Mouse (Mus musculus) megakaryocyte, embryonic 14.5 days (primary cell): ENCODE data around the gene 1700012B09Rik. TPM values are rescaled to one million over a fixed set of nuclear protein-coding genes. Genes with fewer than 3 reads are reported as not detected.

ENCODE experiments used
- H3K27me3 ChIP-seq: replicated peaks from 2 replicates; pipeline ENCODE3; 2012; ENCODE audit warnings: inconsistent platforms
- H3K36me3 ChIP-seq: replicated peaks from 2 replicates; pipeline ENCODE3; 2012; ENCODE audit warnings: low read length, inconsistent platforms, mixed read lengths
- H3K4me1 ChIP-seq: 2 replicates; pipeline ENCODE4 v1.6.1; 2012; ENCODE audit warnings: inconsistent platforms
- H3K4me3 ChIP-seq: replicated peaks from 2 replicates; pipeline ENCODE3; 2012; ENCODE audit warnings: moderate library complexity, mild to moderate bottlenecking, inconsistent platforms
- H3K9me3 ChIP-seq: 2 replicates; pipeline ENCODE4 v1.6.1; 2012; ENCODE audit warnings: inconsistent platforms
- FLI1 ChIP-seq: IDR thresholded peaks from 2 replicates; pipeline ENCODE4 v1.6.1; 2012; ENCODE audit warnings: low read length, inconsistent platforms, mixed read lengths
- GATA1 ChIP-seq: IDR thresholded peaks from 3 replicates; pipeline ENCODE4 v1.6.1; 2012; ENCODE audit warnings: mixed read lengths, low read length, inconsistent platforms, borderline replicate concordance
- polyA plus RNA-seq: library from polyadenylated mRNA; stranded (reverse); fragments of >175 nt; gene quantifications from 2 replicates; pipeline ENCODE4 v1.2.3, GENCODE M21; 2012; ENCODE audit warnings: low replicate concordance; ENCODE audit not compliant: insufficient read depth

1700012B09Rik gene
- polyA plus RNA-seq, 1 experiment, result not detected

DNA sequence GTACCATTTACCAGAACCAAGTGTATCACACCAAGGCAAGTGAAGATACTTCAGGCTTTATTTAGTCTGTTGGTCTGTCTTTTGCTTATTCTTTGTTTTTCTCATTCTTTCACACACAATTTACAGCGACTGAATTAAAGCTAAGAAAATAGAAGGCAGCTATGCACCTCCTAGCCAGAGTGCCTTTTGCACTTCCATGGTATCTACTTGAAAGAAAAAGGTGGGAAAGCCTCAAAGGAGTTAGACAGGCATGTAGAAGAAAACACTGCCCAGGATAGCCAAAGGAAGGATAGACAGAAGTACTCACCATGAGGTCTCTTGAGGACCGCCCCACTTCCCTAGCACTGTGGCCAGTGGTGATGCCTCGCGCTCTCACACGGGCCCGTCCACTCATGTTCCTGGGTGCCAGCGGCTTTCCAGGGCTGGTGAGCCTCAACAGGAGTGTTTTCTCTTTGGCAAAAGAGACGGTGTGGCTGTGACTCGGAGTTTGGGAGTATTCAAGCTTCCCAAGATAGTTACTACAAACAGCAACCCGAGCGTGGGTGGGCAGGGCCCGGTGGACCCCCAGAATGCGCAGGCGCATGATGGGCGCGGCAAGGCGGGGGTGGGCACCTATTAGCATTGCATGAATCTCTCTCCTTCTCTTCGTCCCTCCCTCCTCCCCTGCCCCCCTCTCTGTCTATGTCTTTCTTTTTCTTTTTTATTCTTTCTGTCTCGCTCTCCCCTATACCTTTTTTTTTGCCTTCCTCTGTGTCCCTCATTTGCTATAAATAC lies 30.5 kb downstream of the 1700012B09Rik start, which contains the start of gene Piwil4:
Gene Piwil4 (minus strand): TSS at position 583 of the 774 bp plus-strand sequence.
- no peaks in the 10 kb centered on the region; the same call in 1 of the 2 replicates for H3K4me1 ChIP-seq
- H3K4me3 ChIP-seq, result no peak within 1 kb of the TSS
- no peak for TF ChIP-seq FLI1
- TF ChIP-seq GATA1, result no peak
- H3K27me3 ChIP-seq, result peaks cover 18% of the 10 kb centered on the region
- no peaks in the 10 kb centered on the region for H3K36me3 ChIP-seq
- no peaks in the 10 kb centered on the region for H3K9me3 ChIP-seq

DNA sequence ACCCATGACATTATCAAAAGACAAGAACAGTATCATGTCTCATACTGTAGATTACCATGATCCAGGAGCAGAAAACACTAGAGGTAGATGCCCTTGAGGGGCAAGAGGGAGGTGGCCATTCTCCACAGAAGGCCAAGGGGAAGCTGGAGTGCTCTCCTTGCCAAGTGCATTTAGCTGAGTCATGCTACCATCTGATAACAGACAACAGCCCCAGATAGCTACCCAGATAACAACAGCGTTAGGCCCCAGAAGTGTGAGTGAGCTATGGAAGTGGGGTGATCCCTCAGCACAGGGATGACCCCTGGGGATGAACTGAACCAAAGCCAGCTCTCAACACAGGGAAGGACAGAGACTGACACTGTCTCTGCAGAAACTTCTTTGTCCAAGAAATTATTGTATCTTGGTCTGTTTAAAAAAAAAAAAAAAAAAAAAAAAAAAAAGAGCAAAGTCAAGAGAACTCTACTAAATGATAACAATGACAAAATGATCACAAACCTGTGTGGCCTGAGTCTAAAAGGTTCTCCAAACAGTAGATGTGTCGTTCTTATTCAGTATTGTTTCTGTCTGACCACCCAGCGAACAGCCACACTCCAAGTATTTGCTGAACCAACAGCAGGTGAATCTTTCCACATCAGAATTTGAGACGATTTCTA lies 31.2 kb downstream of the 1700012B09Rik start:
- Histone ChIP-seq H3K9me3 (no peaks in the 10 kb centered on the region), H3K4me1 (no peaks in the 10 kb centered on the region; the same call in 1 of the 2 replicates), H3K36me3 (no peaks in the 10 kb centered on the region), H3K4me3 (no peak overlapping the region), H3K27me3 (peaks cover 21% of the 10 kb centered on the region)
- TF ChIP-seq FLI1, result no peak
- TF ChIP-seq GATA1, result no peak

DNA sequence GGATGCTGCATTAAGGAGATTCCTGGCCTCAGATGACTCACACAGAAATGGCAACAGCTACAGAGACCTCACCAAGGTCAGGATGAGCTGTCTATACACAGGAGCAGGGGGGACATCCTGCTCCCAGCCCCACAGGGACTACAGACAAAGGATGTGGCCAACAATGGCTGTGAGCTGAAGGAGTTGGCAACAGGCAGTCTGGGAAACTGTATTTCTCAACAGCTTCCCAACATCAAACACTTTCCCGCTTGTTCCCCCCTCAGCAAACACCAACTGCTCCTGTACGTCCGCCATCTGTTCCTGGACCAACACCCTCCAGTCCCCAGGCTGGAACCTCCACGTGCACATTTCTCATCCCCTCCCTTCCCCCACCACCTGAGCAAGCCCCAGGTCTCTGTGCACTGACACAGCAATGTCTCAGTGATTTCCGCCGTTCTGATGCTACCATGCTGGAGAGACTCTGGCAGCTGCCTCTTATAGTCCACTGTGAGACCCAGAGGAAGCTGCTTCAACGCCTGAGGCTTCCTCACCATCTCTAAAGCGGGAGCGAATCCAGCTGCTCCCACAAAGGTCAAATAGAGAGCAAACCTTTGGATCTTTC lies 39.8 kb downstream of the 1700012B09Rik start:
- Histone ChIP-seq H3K36me3 (no peaks in the 10 kb centered on the region), H3K4me1 (no peaks in the 10 kb centered on the region), H3K4me3 (no peak overlapping the region), H3K9me3 (no peaks in the 10 kb centered on the region), H3K27me3 (peaks cover 34% of the 10 kb centered on the region)
- TF ChIP-seq GATA1 (no peak), FLI1 (no peak)

DNA sequence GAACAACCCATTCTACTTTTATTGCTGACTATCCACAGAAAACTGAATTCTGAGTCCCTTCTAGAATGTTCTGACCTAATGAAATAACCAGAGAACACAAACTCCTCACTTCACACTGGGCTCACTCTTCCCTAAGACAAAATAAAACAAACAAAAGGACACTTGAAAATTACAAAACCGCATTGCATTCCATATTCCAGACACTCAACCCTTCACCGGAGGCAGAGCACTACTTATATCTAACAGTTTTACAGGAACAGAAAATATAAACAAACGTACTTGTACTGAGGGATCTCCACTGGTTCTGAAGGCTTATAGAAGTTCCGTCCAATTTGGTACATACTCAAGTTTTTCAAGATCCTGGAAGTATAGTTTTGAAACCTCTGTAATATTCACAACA lies 42.5 kb downstream of the 1700012B09Rik start:
- Histone ChIP-seq H3K4me3 (no peak overlapping the region), H3K27me3 (peaks cover 34% of the 10 kb centered on the region), H3K9me3 (no peaks in the 10 kb centered on the region), H3K4me1 (no peaks in the 10 kb centered on the region), H3K36me3 (no peaks in the 10 kb centered on the region)
- TF ChIP-seq GATA1, result no peak
- no peak for TF ChIP-seq FLI1

DNA sequence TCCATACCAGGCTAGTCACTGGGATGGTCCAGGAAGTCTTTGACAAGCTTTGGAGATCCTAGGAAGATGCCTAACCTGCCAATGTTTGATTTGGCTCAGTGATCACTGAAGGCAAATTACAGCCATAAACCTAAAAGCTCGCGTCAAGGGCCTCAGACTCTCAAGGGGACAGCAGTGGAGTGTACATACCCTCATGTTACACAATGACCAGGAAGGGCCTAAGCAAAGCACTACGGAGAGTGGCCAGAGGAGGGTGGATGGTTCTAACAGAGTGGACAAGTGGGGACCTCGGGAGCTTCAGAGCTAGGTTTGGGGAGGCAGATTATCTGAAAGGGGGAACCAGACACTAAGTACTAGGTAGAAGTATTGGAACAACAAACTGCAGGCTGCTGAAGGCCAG lies 44.2 kb downstream of the 1700012B09Rik start:
- TF ChIP-seq FLI1 (no peak), GATA1 (no peak)
- Histone ChIP-seq H3K27me3 (peaks cover 31% of the 10 kb centered on the region), H3K36me3 (no peaks in the 10 kb centered on the region), H3K4me3 (no peak overlapping the region), H3K9me3 (no peaks in the 10 kb centered on the region), H3K4me1 (no peaks in the 10 kb centered on the region)

DNA sequence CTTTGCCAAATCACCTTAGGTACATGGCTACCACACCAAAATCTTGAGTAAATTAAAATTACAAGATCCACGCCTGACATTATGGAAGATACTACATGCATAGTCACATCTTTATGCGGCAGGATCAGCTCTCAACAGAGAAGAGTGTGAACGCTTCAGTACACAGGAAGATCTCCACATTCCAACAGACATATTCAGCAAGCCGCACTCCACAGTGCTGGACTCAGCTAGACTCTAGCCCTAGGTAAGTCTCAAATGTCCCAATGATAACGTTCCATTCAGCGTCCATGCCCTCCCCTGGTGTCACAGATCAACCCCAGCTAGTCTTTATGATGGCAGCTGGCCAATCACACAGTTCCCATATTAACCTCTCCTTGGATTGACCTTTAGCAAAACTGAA lies 44.8 kb downstream of the 1700012B09Rik start:
- H3K4me3 ChIP-seq, result no peak overlapping the region
- no peaks in the 10 kb centered on the region for H3K4me1 ChIP-seq
- no peaks in the 10 kb centered on the region for H3K36me3 ChIP-seq
- H3K27me3 ChIP-seq, result peaks cover 28% of the 10 kb centered on the region
- no peaks in the 10 kb centered on the region for H3K9me3 ChIP-seq
- TF ChIP-seq GATA1 (no peak), FLI1 (no peak)

DNA sequence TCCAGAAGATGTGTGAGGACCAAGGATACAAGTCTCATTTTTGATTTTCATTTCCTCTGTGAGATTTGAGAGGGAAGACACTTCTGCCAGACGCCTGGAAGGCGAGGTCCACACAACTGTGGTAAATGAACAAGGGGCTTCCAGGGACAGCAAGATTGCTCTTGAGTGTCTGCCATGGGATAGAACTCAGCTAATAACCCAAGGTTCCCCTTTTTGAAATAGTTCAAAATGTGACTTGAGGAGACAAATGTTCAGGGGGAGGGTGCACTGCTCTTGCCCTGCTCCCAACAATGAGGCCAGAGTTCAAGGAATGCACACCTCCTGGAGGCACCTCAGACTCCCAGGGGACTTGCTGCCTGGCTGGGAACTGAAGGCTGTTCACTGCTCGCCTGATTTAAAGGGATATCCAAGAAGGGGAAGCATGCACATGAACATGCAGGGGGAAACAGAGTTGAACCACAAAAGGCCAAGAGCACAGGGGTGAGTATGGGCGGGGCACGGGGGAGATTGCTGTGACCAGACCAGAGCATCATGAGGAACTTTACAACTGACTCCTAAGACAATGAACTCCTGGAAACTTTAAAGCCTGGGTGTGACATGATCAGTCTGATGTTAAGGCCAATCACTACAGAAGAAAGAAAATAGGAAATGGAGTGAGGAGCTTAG lies 45.9 kb downstream of the 1700012B09Rik start:
- peaks cover 24% of the 10 kb centered on the region for H3K27me3 ChIP-seq
- no peaks in the 10 kb centered on the region for H3K9me3 ChIP-seq
- no peaks in the 10 kb centered on the region for H3K36me3 ChIP-seq
- TF ChIP-seq GATA1, result no peak
- TF ChIP-seq FLI1, result no peak
- H3K4me1 ChIP-seq, result no peaks in the 10 kb centered on the region
- H3K4me3 ChIP-seq, result peak overlapping the region; percentile 39

DNA sequence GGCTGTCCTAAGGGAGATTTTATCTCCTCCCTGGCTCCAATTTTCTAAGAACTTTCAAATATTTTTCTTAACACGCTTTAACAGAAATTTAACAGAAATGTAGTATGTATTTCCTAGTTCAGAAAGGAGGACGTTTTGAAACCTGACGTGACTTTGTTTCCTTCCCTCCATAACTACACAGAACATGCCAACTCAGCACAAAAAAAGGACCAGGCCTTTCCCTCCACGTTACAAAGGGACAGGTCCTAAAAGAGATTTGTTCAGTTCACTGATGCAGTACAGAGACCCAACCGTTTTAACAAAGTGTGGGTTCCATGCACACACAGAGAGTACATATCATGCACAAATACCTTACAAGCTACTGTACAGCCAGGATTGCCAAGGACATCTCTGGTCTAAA lies 49.2 kb downstream of the 1700012B09Rik start:
- peaks cover 9% of the 10 kb centered on the region for H3K4me1 ChIP-seq
- no peaks in the 10 kb centered on the region for H3K36me3 ChIP-seq
- no peak overlapping the region for H3K4me3 ChIP-seq
- H3K9me3 ChIP-seq, result no peaks in the 10 kb centered on the region
- no peak for TF ChIP-seq GATA1
- H3K27me3 ChIP-seq, result peaks cover 28% of the 10 kb centered on the region

DNA sequence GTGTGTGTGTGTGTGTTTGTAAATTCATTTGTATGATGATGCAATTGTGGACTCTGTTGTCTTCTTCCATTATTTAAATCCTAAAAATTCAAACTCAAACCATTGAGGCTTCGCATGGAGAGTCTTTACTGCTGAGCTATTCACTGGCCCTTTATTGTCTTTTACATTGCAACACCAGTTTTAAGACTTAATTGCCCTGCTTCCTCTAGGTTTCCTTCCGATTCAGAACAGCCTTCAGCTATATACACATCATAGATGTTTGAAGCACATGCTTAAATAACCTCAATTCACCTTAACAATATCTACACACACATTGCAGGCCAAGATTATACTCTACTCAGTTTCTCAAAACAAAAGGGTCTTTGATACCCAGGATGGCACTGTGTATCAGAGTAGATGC lies 50.4 kb downstream of the 1700012B09Rik start:
- H3K36me3 ChIP-seq, result no peaks in the 10 kb centered on the region
- H3K4me1 ChIP-seq, result peaks cover 9% of the 10 kb centered on the region
- no peak for TF ChIP-seq GATA1
- TF ChIP-seq FLI1, result no peak
- peaks cover 25% of the 10 kb centered on the region for H3K27me3 ChIP-seq
- H3K4me3 ChIP-seq, result no peak overlapping the region
- H3K9me3 ChIP-seq, result no peaks in the 10 kb centered on the region
